Mouse (Mus musculus): Measurements from ENCODE around the gene Tuba3b. TPM values are rescaled to one million over a fixed set of nuclear protein-coding genes. Genes with fewer than 3 reads are reported as not detected.

Gene Tuba3b
- polyA plus RNA-seq, 1 experiment = not detected

GRCm38 (mm10) chr6:145634454-145634853 is 18.9 kb downstream of the Tuba3b start:
- H3K4me3 ChIP-seq (ENCODE audit: insufficient read depth, low read length) = no peak overlapping the region
- no peak overlapping the region for H3K27ac ChIP-seq (ENCODE audit: insufficient read depth, low read length)
- TF ChIP-seq POLR2A (IDR thresholded peaks at IDR 0.05; ENCODE audit: low read depth, low read length) (no peak), CTCF (IDR thresholded peaks at IDR 0.05; ENCODE audit: borderline replicate concordance, insufficient read depth, low read length) (no peak)
- H3K4me1 ChIP-seq (ENCODE audit: control insufficient read depth, insufficient read depth, low read length) = no peaks in the 10 kb centered on the region

- TF ChIP-seq CTCF (IDR thresholded peaks at IDR 0.05; ENCODE audit: borderline replicate concordance, insufficient read depth, low read length) (no peak), POLR2A (IDR thresholded peaks at IDR 0.05; ENCODE audit: low read depth, low read length) (no peak)
- no peak overlapping the region for H3K27ac ChIP-seq (ENCODE audit: insufficient read depth, low read length)
- H3K4me3 ChIP-seq (ENCODE audit: insufficient read depth, low read length) = no peak overlapping the region
- H3K4me1 ChIP-seq (ENCODE audit: control insufficient read depth, insufficient read depth, low read length) = peaks cover 2% of the 10 kb centered on the region; the same call in 1 of the 2 replicates
Observed at GRCm38 (mm10) chr6:145636682-145637081, 21.1 kb downstream of the Tuba3b start.

GRCm38 (mm10) chr6:145638248-145638647 is 22.7 kb downstream of the Tuba3b start:
- TF ChIP-seq CTCF (IDR thresholded peaks at IDR 0.05; ENCODE audit: borderline replicate concordance, insufficient read depth, low read length) = no peak
- TF ChIP-seq POLR2A (IDR thresholded peaks at IDR 0.05; ENCODE audit: low read depth, low read length) = no peak
- no peak overlapping the region for H3K27ac ChIP-seq (ENCODE audit: insufficient read depth, low read length)
- peaks cover 2% of the 10 kb centered on the region; the same call in 1 of the 2 replicates for H3K4me1 ChIP-seq (ENCODE audit: control insufficient read depth, insufficient read depth, low read length)
- H3K4me3 ChIP-seq (ENCODE audit: insufficient read depth, low read length) = no peak overlapping the region

- peak overlapping the region; percentile 31; the same call in 1 of the 2 replicates for H3K27ac ChIP-seq (ENCODE audit: insufficient read depth, low read length)
- no peak overlapping the region for H3K4me3 ChIP-seq (ENCODE audit: insufficient read depth, low read length)
- TF ChIP-seq POLR2A (IDR thresholded peaks at IDR 0.05; ENCODE audit: low read depth, low read length) = no peak
- TF ChIP-seq CTCF (IDR thresholded peaks at IDR 0.05; ENCODE audit: borderline replicate concordance, insufficient read depth, low read length) = no peak
- H3K4me1 ChIP-seq (ENCODE audit: control insufficient read depth, insufficient read depth, low read length) = peaks cover 2% of the 10 kb centered on the region; the same call in 1 of the 2 replicates
Observed at GRCm38 (mm10) chr6:145640971-145641506, 25.5 kb downstream of the Tuba3b start.

- H3K4me1 ChIP-seq (ENCODE audit: control insufficient read depth, insufficient read depth, low read length) = no peaks in the 10 kb centered on the region
- TF ChIP-seq POLR2A (IDR thresholded peaks at IDR 0.05; ENCODE audit: low read depth, low read length) = no peak
- TF ChIP-seq CTCF (IDR thresholded peaks at IDR 0.05; ENCODE audit: borderline replicate concordance, insufficient read depth, low read length) = no peak
- H3K27ac ChIP-seq (ENCODE audit: insufficient read depth, low read length) = no peak overlapping the region
- no peak overlapping the region for H3K4me3 ChIP-seq (ENCODE audit: insufficient read depth, low read length)
Observed at GRCm38 (mm10) chr6:145651976-145652375, 36.4 kb downstream of the Tuba3b start.

- Histone ChIP-seq H3K4me1 (ENCODE audit: control insufficient read depth, insufficient read depth, low read length) (no peaks in the 10 kb centered on the region), H3K27ac (ENCODE audit: insufficient read depth, low read length) (no peak overlapping the region), H3K4me3 (ENCODE audit: insufficient read depth, low read length) (no peak overlapping the region)
- TF ChIP-seq CTCF (IDR thresholded peaks at IDR 0.05; ENCODE audit: borderline replicate concordance, insufficient read depth, low read length) = no peak
- TF ChIP-seq POLR2A (IDR thresholded peaks at IDR 0.05; ENCODE audit: low read depth, low read length) = no peak
Observed at GRCm38 (mm10) chr6:145652986-145653385, 37.4 kb downstream of the Tuba3b start.

GRCm38 (mm10) chr6:145653626-145654025 is 38.1 kb downstream of the Tuba3b start:
- TF ChIP-seq CTCF (IDR thresholded peaks at IDR 0.05; ENCODE audit: borderline replicate concordance, insufficient read depth, low read length) (no peak), POLR2A (IDR thresholded peaks at IDR 0.05; ENCODE audit: low read depth, low read length) (no peak)
- Histone ChIP-seq H3K27ac (ENCODE audit: insufficient read depth, low read length) (no peak overlapping the region), H3K4me3 (ENCODE audit: insufficient read depth, low read length) (no peak overlapping the region), H3K4me1 (ENCODE audit: control insufficient read depth, insufficient read depth, low read length) (no peaks in the 10 kb centered on the region)

- Histone ChIP-seq H3K27ac (ENCODE audit: insufficient read depth, low read length) (no peak overlapping the region), H3K4me1 (ENCODE audit: control insufficient read depth, insufficient read depth, low read length) (no peaks in the 10 kb centered on the region), H3K4me3 (ENCODE audit: insufficient read depth, low read length) (no peak overlapping the region)
- no peak for TF ChIP-seq POLR2A (IDR thresholded peaks at IDR 0.05; ENCODE audit: low read depth, low read length)
- TF ChIP-seq CTCF (IDR thresholded peaks at IDR 0.05; ENCODE audit: borderline replicate concordance, insufficient read depth, low read length) = no peak
Observed at GRCm38 (mm10) chr6:145654062-145654836, 38.7 kb downstream of the Tuba3b start.

GRCm38 (mm10) chr6:145655678-145656077 is 40.1 kb downstream of the Tuba3b start:
- no peaks in the 10 kb centered on the region for H3K4me1 ChIP-seq (ENCODE audit: control insufficient read depth, insufficient read depth, low read length)
- H3K27ac ChIP-seq (ENCODE audit: insufficient read depth, low read length) = no peak overlapping the region
- TF ChIP-seq CTCF (IDR thresholded peaks at IDR 0.05; ENCODE audit: borderline replicate concordance, insufficient read depth, low read length) = peak; percentile 20; the same call in 1 of the 2 replicates
- no peak for TF ChIP-seq POLR2A (IDR thresholded peaks at IDR 0.05; ENCODE audit: low read depth, low read length)
- no peak overlapping the region for H3K4me3 ChIP-seq (ENCODE audit: insufficient read depth, low read length)

Measured in embryonic fibroblast, embryonic 13.5 days (primary cell).